Mouse (Mus musculus) brain, embryonic 14.5 days (tissue): ENCODE measurements around the gene Picalm.

Experiments used
- CTCF ChIP-seq: fragments of 200-500 bp; IDR thresholded peaks from 2 replicates; pipeline ENCODE4 v1.5.1; 2012; ENCODE audit warnings: inconsistent platforms, mild to moderate bottlenecking, moderate library complexity, borderline replicate concordance; ENCODE audit not compliant: insufficient read depth, insufficient read length; ENCODE audit errors: extremely low read depth
- POLR2A ChIP-seq: fragments of 200-500 bp; IDR thresholded peaks from 2 replicates; pipeline ENCODE4 v1.6.1; 2012; ENCODE audit warnings: mild to moderate bottlenecking, inconsistent platforms, borderline replicate concordance; ENCODE audit not compliant: poor library complexity, insufficient read depth, insufficient read length, severe bottlenecking; ENCODE audit errors: extremely low read depth

- TF ChIP-seq POLR2A = no peak
- TF ChIP-seq CTCF = no peak
These were observed 46.2 kb upstream of the Picalm start for GRCm38 (mm10) chr7:90083799-90084198.
